Mouse (Mus musculus): ENCODE measurements around the gene Obox7. TPM values are rescaled to one million over a fixed set of nuclear protein-coding genes. Genes with fewer than 3 reads are reported as not detected.

Obox7 gene
- polyA plus RNA-seq (2021; fragmentation: Nextera tagmentation) = not detected in 2 replicates
- long read RNA-seq, experiment 1 = 0 reads
- long read RNA-seq, experiment 2 = 0 reads

DNA sequence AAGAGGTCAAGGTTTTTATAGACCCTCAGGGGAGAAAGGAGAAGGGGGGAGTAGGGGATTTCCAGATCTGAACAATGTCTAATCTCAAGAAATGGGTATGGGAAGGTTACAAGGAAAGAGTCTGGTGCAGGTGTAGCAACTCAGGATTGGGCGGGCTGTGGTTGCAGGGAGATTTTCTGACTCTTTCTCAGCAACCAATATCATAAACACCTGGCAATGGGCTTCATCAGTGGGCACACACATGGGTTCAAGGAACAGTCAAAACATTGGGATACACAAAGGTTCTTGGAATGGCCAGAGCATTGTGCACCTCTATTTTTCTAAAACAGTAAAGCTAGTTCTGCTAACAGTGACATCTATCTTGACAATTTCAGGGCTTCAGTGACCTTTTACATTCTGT, at the start of gene Obox7:
TSS of gene Obox7 (plus strand) at position 301 of the 400 bp plus-strand sequence.

Other genes starting within 250 kb of the Obox7 start
- not detected in 2 replicates for gene Sult2a8, start 212.7 kb upstream of the Obox7 start, polyA plus RNA-seq (2021; fragmentation: Nextera tagmentation)
- not detected in 2 replicates for gene Sult2a7, start 165.3 kb upstream of the Obox7 start, polyA plus RNA-seq (2021; fragmentation: Nextera tagmentation)
- not detected in 2 replicates for gene Vmn1r90, start 96.0 kb upstream of the Obox7 start, polyA plus RNA-seq (2021; fragmentation: Nextera tagmentation)